Mouse (Mus musculus) cerebellum, adult 11-12 months (tissue): ENCODE measurements at regions not wholly inside any gene's neighbourhood (a gene's known extent, or its start where the extent isn't known, plus 50 kb on each side); places are given as distances from the start of the nearest gene placed in this dataset.
A peak's percentile ranks its signal among the peaks of the same experiment; 100 is the strongest.

Experiments used
- DNase-seq: peaks from one replicate; pipeline ENCODE4 v3.0.0; 2022

DNA sequence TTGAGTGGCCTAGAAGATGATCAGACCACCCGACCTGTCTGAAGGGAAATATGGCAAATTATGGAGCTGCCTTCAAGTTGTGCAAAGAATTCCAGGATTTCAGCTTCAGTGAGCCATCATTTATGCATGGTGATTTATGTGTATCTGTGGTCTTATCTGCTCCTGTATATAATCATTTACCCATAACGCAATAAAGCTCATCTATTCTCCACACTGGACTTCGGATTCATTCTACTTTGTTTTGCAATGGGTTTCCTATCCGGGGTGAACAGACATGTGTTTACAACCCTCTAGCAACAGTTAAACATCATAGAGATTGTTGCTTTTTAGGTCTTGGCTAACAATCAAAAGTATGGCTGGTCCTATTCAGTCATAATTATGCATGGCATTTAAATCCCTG is 145.1 kb downstream of the Pcdh10 start:
- DNase-seq: no peak

DNA sequence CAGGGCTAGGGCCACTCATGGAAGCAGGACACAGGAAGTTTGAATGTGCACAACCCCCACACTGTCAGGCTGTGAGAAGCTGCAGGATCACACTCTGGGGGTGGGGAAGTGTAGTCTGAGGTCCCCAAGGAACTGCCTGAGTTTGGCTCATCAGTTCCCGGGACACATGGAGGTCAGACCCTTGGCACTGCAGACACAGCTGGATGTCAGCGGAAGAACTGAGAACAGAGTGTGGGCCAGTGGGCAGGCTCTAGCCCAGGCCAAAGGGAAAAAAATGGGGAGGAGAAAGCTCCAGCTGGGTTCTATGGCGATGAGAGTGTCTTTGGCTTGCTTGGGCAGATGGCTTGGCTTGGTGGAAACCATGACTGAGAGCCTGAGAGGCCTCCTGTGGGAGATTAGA is 168.9 kb downstream of the Pcdh10 start:
- no peak for DNase-seq

DNA sequence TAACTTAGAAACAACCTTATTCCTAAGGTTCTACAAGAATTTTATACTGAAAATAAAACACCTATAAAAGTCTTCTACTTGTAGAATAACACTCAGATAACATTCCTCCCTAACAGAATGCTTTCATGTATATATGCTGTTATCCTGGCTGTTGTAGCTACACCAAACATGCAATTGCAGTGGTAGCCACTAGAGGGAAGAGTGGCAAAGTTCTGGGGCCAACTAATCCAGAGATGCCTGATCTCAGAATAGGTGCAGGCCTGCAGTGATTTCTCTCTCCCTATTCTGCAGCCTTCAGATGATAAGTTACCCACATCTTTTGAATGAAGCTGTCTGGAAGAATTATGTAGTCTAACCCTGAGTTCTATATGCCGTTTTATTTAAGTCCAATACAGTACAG is 177.5 kb downstream of the Pcdh10 start:
- DNase-seq: peak; percentile 5

DNA sequence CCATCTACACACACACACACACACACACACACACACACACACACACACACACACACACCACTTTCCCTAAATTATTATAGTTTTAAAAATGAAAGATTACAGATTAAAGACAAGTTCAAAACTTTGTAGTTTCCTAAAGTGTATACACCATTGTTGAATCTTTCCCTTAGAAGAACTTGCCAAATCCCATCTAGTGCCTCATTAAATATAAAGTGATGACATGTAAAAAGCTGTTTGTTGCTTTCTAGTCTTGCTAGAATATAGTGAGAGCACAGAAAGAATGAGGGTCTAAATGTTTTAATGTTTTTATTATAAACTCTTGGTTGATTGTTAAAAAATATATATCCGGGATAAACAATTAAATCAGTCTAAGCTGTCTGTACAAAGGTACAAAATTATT is 194.8 kb downstream of the Pcdh10 start:
- no peak for DNase-seq

DNA sequence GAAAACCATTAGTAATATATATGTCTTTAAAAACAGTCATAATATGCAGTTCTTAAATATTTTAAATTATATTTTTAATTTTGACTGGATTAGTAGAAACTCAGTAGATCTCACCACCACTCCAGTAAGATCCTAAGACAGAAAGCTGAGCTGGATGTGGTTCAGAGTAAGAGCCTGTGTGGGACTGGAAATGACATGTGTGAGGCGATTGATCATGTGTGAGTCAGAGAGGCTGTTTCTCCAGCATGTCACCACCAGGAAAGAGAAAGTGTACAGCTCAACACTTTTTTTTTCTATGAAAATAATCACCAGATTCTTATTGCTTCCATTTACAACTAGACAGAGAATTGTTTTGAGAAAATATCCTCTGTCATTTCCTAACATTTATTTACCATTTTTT is 198.8 kb downstream of the Pcdh10 start:
- DNase-seq: no peak

DNA sequence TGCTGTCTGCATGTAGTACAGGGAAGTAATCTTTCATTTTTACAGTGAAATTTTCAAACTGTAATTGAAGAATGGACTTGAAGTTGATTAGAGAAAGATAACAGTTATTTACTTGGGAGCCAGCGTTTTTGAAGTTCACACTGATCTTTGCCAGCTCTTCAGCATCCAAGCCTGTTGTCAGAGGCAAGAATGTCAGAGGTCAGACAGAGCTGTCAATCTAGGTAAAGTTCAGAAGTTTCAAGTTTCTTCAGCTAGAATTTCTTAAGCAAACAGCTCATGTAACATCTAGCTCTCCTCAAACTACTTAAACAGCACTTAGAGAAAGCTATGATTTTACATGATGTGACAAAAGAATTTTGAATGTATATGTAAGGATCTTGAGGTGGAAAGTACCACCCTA is 215.4 kb downstream of the Pcdh10 start:
- DNase-seq: no peak

DNA sequence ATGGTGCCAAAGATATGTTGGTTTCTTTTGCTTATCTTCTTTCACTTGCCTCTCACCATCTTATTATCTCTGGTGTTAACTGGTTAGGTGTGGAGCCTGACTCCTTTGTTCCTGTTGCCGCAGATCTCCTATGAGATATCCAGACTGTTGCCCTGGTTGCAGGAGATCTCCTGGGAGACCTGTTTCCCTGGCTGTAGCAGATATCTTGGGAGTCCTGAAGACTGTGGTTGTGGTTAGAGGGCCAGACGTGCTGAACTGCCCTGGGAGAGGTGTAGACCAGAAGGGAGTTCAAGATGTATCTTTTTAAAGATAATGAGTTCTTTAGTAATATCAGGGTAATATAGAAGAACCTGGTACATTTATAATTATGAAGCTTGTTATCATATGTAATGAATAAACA is 224.1 kb downstream of the Pcdh10 start:
- DNase-seq: no peak

DNA sequence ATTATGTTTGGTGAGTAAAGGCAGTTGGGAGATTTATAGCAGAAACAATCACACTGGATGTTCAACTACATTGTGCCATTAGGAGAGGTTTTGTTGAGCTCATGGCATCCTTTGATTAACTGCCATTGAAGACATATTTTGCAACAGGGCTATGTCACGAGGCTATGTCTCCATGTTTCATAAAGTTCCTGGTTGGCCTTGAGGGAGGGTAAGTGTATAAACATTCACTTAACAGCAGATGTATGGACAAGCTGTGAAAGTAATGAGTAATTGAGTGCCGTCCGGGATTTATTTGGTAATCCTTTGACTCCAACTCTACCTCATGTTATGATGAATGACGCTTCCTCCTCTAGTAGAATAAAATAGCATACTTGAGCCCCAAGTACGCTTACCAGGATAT is 225.0 kb downstream of the Pcdh10 start:
- no peak for DNase-seq

DNA sequence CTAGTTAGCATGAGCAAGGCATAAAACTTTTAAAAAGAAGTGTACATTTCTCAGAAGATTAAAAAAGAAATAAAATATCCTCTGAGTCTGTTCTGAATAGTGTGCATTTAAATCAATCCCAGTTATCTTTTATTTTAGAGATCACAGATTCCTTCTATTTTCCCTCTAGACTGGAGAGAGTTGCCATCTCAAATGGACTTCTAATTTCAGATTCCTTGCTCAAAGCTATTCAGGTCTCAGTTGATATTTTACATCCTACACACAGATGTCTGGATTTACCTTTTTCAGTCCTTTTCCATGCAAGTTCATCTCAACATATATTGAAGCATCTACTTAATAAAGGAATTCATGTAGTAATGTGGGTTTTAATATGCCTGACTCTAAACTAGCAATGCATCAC is 242.5 kb downstream of the Pcdh10 start:
- no peak for DNase-seq

DNA sequence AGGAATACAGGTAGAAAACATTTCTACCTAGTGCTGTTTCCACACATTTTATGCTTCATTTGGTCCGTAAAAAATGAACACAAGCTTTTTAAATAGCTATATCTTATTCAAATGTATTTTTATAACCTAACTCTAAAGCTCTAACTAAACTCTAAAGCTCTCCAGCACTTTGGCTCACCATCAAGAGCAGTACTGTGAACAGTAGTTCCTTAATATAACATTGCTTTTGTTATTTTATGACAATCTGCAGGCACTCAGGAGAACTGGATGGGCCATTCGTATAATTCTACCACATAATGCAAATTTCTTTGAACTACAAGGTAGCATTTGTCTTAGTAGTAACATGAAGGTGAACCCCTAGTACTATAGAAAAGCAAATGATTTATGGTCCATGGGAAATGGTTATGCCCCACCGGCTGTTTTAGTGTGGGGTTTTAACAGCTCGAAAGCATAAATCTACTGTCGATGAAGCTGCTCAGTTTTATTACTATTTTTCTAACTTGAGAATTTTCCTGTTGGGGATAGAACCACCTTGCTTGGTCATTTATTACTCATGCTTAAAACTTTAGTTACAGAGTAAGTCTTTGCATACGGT is 267.8 kb downstream of the Pcdh10 start:
- no peak for DNase-seq

DNA sequence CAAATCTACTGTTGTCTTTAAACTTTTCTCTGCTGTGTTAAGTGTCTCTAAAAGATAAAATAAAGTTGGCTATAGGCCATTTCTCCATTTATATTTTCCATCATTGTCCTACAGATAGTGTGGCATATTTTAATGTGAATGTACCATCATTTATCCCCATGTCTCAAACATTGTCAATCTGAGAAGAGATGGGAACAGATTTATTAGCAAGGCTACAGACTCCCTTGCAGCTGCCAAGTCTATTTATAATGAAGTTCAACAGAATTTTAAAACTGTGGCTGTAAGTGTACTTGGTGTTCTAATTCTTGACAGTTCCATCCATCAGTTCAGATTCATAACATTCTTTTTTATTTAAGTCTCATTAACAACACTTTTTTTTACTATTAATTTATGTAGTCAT is 271.2 kb downstream of the Pcdh10 start:
- DNase-seq: no peak

DNA sequence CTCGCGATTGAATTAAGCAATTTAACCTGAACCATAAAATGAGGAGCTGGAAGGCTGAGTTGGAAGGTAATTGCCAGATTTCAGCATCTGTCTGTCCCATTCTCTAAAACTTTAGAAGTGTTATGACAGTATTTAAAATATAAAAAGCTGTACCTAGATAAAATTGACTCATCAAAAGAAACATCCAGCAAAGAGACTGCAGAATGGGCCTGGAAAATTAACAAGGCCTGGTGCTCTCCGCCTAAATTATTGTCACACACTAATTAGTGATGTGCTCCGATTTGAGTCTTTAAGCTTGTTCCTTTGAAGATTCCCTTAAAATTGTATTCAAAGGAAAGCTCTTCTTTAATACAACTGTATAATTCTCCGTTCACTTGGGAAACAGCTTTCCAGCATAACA is 278.8 kb downstream of the Pcdh10 start:
- DNase-seq: no peak

DNA sequence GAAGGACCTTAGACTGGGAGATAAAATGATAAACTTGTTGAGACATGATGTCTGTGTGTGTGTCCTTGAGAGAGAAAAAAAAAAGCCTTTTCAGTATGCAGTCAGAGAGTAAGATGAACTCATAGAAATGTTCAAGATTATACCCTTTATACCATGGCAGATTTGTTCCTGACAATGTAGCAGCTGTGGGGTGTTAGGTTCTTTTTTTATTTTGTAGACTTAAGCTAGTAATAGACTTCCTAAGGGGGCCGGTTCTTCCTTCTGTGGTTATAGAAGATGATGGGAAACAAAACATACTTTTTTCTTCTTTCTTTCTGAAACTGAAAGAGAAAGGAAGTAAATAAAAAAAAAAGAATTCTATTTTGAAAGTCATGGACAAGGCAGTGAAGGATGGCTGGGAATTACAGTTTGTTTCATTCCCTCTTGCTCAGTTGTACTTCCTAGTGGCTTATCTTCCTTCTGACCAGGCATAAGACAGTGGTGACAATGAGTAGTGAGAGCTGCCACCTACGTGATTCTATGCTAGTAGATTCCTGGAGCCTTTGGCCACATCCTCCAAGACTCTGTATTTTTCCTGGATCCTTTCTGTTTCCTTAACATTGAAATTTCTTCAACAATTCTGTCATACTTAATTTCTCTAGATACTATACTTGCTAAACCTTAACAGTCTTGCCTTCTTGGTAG is 280.0 kb downstream of the Pcdh10 start:
- no peak for DNase-seq

DNA sequence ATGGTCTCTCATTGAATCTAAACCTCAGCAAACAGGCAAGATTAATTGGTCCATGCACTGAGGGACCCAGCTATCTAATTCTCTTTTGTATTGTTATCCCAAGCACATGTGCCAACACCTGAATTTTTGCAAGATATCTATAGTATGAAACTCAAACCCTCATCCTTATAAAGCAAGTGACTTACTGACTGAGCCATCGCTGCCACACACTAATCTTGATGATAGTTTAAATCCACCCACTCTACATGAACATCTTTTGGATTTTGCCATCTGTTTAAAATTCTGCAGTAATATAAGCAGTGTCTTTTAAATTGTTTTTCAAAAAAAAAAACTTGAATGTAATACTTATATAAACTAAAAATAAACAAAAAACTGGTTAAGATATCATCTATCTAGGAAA is 280.9 kb downstream of the Pcdh10 start:
- no peak for DNase-seq

DNA sequence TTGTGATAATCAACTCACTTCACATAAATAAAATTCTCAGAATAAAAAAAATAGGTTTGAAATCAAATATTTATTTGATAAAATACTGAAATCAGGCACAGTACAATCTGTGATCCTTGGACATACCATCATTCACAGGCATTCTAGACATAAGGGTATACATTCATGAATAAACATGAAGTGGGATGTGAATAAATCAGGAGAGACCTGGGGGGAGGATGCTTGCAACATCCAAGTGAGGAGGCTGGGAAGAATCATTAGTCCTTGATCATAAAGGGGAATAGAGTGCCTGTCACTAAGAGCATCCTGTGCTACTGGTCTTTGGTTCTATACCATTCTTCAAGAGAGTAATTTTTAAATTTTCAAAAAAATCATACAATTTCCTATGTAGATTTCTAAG is 292.2 kb downstream of the Pcdh10 start:
- DNase-seq: no peak

DNA sequence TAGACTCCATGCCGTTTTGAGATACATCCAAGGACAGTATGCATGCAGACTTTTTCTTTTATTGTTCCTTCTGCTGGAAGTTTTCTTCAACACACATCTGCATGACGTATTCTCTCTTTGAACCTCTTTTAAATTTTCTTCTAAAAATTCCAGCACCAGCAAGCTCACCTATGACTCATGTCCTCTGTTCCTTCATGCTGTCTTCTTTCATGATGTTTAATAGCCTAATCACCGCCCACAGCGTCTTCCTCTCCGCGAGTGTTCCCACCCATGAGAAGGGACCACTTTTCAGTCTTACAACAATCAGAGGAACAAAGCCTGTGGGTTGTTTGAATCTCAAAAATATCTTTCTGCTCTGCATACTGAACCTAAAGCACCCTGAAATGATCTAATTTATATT is 299.5 kb downstream of the Pcdh10 start:
- DNase-seq: no peak

DNA sequence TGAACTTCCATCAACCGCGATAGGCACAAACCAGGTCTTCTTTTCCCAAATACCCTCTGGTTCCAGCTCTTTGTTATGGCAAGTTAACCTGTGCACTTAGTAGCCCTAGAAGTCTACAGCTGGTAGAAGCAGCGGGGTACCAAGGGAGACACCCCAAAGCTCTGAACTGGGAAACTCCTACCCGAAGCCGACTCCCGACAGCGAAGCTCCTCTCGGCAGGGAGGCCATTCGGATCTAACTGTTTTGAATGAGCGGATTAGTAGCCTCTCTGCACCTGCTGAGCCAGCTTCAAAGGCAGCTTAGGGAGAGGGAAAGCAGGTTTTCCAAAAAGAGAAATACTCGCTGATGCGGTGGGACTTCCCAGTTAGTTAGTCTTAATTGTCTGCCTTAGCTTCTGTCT is 303.2 kb downstream of the Pcdh10 start:
- no peak for DNase-seq

DNA sequence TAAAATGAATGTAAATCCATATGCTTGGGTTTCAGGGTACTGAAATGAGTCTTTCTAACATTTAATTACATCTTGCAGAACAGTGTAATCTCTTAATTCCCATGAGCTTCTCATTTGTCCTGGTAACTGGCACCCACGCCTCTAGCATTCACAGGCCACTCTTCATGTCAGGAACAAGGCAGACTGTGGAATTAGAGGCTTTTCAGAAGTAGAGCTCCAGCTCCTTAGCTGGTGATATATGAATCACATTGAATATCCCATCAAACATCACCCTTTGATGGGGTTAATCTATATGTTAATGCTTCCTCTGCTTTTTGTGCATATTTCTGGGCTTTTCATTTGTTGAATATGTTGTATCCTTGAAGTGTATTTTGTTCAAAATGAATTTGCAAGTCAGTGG is 329.7 kb downstream of the Pcdh10 start:
- no peak for DNase-seq
